Mouse (Mus musculus): ENCODE data around the gene Vwa5b2.

Vwa5b2 gene

GRCm38 (mm10) chr16:20589366-20589938 is at the start of gene Vwa5b2:
Gene Vwa5b2, plus strand, starts transcription at chr16:20589471.
- DNase-seq: peak; percentile 59

- no peak for DNase-seq
Observed at GRCm38 (mm10) chr16:20539649-20540048, 49.6 kb upstream of the Vwa5b2 start.

- DNase-seq: no peak
Observed at GRCm38 (mm10) chr16:20540438-20540837, 48.8 kb upstream of the Vwa5b2 start.

GRCm38 (mm10) chr16:20545696-20546095 is 43.6 kb upstream of the Vwa5b2 start:
- no peak for DNase-seq

- DNase-seq: no peak
Observed at GRCm38 (mm10) chr16:20547423-20547822, 41.8 kb upstream of the Vwa5b2 start.

- DNase-seq: peak; percentile 100
Observed at GRCm38 (mm10) chr16:20548096-20548948, 40.9 kb upstream of the Vwa5b2 start, which contains the start of gene Abcf3. Gene Abcf3, plus strand, starts transcription at chr16:20548577.

- no peak for DNase-seq
Observed at GRCm38 (mm10) chr16:20549161-20549560, 40.1 kb upstream of the Vwa5b2 start.

GRCm38 (mm10) chr16:20551691-20552090 is 37.6 kb upstream of the Vwa5b2 start:
- DNase-seq: no peak

- no peak for DNase-seq
Observed at GRCm38 (mm10) chr16:20552594-20552993, 36.7 kb upstream of the Vwa5b2 start.

GRCm38 (mm10) chr16:20555000-20555399 is 34.3 kb upstream of the Vwa5b2 start:
- DNase-seq: no peak

GRCm38 (mm10) chr16:20557381-20557780 is 31.9 kb upstream of the Vwa5b2 start:
- DNase-seq: no peak

GRCm38 (mm10) chr16:20565075-20565474 is 24.2 kb upstream of the Vwa5b2 start:
- no peak for DNase-seq

- DNase-seq: peak; percentile 69
Observed at GRCm38 (mm10) chr16:20589939-20590679, 838 bp downstream of the Vwa5b2 start.

- DNase-seq: no peak
Observed at GRCm38 (mm10) chr16:20590680-20591038, 1.4 kb downstream of the Vwa5b2 start.

- peak; percentile 25 for DNase-seq
Observed at GRCm38 (mm10) chr16:20591076-20591705, 1.9 kb downstream of the Vwa5b2 start.

GRCm38 (mm10) chr16:20595060-20595673 is 5.9 kb downstream of the Vwa5b2 start:
- peak; percentile 58 for DNase-seq

- no peak for DNase-seq
Observed at GRCm38 (mm10) chr16:20595737-20596136, 6.5 kb downstream of the Vwa5b2 start.

GRCm38 (mm10) chr16:20596687-20597441 is 7.6 kb downstream of the Vwa5b2 start:
- no peak for DNase-seq

- no peak for DNase-seq
Observed at GRCm38 (mm10) chr16:20600511-20600910, 11.2 kb downstream of the Vwa5b2 start.

- DNase-seq: peak; percentile 44
Observed at GRCm38 (mm10) chr16:20604705-20605104, 15.4 kb downstream of the Vwa5b2 start.

- DNase-seq: peak; percentile 93
Observed at GRCm38 (mm10) chr16:20610501-20611356, 21.5 kb downstream of the Vwa5b2 start.
